Mouse (Mus musculus): ENCODE results near the gene 1700025C18Rik.

Gene 1700025C18Rik

GRCm38 (mm10) chr2:165090650-165091049 lies at the start of gene 1700025C18Rik:
1700025C18Rik (minus strand) TSS chr2:165090750.
- DNase-seq (ENCODE audit: low read depth, low spot score), result no peak

DNA sequence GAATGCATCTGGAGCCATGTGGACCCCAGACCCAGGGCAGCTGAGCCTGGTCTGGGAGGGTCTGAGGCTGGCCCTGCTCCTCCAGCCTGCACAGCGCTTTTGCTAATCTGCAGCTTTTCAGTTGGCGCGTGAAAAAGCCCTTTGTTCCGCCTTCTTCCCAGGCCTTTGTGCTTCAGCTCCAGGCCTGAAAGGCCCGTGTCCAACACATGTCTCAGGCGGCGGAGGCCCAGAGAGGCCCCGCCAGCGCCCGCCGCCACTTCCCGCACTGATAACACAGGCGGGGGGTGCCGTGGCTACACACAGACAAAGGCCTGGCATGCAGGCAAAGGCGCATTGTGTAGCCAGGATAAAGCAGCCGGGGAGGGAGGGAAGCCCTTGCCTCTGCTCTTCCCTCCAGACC lies 45.5 kb upstream of the 1700025C18Rik start:
- no peak for DNase-seq (ENCODE audit: low read depth, low spot score)

GRCm38 (mm10) chr2:165133566-165133965 lies 43.0 kb upstream of the 1700025C18Rik start:
- DNase-seq (ENCODE audit: low read depth, low spot score), result no peak

DNA sequence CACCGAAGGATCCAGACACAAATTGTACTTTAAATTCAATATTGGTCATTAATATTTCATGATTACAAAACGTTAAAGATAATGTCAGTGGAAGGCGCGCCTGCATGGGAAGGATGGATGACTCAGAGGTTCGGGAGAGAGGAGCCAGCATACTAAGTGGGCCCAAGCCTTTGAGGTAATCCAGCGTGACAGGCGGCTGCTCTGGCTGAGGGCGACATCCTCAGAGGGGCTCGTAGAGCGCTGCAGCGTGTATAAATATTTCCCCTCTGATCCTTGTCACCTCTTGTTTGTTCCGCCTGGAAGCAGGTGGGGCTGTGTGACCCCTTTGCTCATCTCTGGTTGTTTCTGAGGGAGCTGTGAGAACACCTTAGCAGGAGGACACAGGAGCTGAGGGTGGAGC lies 40.9 kb upstream of the 1700025C18Rik start:
- DNase-seq (ENCODE audit: low read depth, low spot score), result no peak

DNA sequence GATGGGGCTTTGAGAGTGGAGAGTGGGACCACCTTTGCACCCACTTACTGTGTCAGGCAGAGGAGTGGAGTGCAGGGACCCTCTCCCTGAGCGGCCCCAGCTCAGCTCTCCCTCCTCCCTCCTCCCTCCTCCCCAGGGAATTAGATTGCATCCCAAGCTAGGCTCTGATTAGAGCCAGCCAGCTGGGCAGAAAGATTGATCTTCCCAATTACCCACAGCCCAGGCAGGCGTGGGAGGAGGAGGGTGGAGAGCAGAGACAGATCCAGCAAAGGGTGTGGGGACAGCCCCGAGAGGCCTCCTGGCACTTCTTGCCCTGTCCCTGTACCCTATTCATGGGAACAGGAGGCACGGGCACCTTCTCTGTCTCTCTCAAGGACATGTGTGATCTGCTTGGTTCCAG lies 38.6 kb upstream of the 1700025C18Rik start:
- no peak for DNase-seq (ENCODE audit: low read depth, low spot score)

GRCm38 (mm10) chr2:165126896-165127562 lies 36.5 kb upstream of the 1700025C18Rik start:
- DNase-seq (ENCODE audit: low read depth, low spot score), result no peak

DNA sequence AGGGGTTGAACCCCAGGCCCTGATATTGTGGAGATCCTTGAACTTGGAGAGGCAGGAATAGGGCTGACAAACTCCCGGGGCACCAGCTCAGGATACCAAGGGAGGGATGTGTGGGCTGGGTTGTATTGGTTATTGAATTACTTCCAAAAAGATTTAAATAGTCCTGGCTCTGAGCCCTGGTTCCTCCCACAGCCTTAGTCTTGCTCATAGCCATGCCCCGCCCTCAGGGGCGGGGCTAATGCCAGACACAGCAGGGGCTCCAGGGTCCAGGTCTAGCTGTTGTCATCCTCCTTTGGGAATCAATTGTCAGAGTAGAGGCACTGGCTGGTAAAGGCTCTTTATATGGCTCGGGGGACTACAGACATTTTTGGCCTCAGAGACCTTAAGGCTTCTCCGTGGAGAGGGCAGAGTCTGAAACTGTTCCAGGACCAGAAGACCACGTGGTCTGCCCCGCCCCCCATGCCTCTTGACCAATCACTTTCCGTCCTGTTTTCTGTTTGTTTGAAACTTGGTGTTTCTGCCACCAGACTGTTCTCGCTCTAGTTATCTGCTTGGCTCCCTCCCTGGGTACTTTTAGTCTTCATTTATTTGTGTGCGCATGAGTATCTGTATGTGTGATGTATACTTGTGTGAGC lies 30.8 kb upstream of the 1700025C18Rik start:
- no peak for DNase-seq (ENCODE audit: low read depth, low spot score)

- DNase-seq (ENCODE audit: low read depth, low spot score), result no peak
Observed at GRCm38 (mm10) chr2:165120765-165121164, 30.2 kb upstream of the 1700025C18Rik start.

GRCm38 (mm10) chr2:165113733-165114132 lies 23.2 kb upstream of the 1700025C18Rik start:
- DNase-seq (ENCODE audit: low read depth, low spot score), result peak; percentile 6

DNA sequence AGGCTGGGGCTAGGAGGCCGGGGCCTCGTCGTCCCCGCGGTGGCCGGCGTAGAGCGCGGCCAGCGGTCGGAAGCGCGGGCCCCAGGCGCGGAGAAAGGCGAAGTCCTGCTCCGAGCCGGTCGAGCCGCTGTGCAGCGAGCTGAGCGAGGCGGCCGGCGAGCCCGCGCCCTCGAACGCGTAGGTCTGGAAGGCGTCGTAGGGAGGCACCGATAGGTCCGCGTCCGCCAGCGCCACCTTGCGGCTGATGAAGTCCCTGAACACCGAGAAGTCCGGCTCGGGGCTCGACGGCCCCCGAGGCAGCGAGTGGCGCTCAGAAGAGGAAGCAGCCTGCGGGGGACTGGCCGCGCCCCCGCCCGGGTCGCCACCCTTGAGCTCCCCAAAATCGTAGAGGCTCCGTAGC lies 21.6 kb upstream of the 1700025C18Rik start:
- DNase-seq (ENCODE audit: low read depth, low spot score), result peak; percentile 88

DNA sequence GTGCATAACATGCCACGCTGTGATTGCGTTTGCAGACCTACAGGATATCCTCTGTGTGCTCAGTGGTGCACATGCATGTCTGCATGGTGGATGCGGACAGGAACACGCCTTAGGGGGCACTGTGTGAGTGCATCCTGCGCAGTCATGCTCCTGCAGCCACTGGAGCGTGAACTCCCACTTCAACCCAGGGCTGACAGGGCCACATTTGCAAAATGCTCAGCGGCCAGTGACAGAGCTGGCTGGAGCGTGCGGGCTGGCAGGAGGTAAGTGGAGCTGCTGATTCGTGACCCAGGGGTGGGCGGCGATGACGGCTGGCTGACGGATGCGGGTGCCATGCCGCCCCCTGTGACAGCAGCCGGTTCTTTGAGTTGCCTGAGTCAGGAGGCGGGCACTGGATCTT lies 16.0 kb upstream of the 1700025C18Rik start:
- no peak for DNase-seq (ENCODE audit: low read depth, low spot score)

- no peak for DNase-seq (ENCODE audit: low read depth, low spot score)
Observed at GRCm38 (mm10) chr2:165105513-165106079, 15.0 kb upstream of the 1700025C18Rik start.

- DNase-seq (ENCODE audit: low read depth, low spot score), result no peak
Observed at GRCm38 (mm10) chr2:165102920-165103319, 12.4 kb upstream of the 1700025C18Rik start.

- no peak for DNase-seq (ENCODE audit: low read depth, low spot score)
Observed at GRCm38 (mm10) chr2:165100749-165101148, 10.2 kb upstream of the 1700025C18Rik start.

GRCm38 (mm10) chr2:165098861-165099260 lies 8.3 kb upstream of the 1700025C18Rik start:
- DNase-seq (ENCODE audit: low read depth, low spot score), result no peak

- no peak for DNase-seq (ENCODE audit: low read depth, low spot score)
Observed at GRCm38 (mm10) chr2:165096367-165096766, 5.8 kb upstream of the 1700025C18Rik start.

DNA sequence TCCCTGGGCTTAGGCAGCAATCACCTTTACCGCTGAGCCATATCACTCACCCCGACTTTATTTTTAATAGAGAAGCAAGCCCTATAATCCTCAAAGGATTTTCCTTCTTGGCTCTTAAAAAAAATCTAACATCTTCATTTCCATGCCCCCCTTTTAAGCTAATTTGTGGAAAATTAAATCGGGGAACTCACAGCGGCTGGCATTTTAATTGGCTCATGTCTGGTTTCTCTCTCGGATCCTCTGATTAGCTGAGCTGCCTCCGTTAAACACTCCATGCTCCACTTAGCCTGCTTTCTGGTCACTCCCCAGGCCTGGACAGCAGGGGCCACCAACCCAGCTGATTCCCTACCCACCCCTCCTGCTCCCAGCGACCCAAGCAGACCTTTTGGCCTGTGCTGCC lies 1.8 kb upstream of the 1700025C18Rik start:
- DNase-seq (ENCODE audit: low read depth, low spot score), result no peak

DNA sequence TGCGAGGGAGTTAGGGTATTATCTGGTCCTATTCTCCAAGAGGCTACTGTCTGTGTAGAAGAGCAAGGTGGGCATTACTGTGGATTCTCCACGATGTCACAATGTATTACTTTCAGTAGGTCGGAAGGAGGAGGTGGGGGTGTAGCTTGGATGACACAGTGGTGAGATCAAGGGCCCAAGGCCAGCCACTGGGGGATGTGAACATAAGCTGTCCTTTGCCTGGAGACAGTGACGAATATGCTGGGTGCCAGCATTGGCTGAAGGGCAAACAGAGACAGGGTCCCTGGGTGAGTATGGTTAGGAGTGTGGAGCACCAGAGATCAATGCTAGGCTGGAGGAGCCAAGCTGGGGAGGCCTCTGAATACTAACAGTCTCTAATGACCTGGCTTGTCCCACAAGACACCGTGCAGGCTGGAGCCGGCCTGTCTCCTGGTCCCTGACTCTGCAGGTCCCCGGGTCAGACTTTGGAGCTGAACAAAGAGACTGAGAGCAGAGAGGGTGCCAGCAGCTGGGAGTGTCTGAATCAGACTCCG lies 949 bp upstream of the 1700025C18Rik start:
- no peak for DNase-seq (ENCODE audit: low read depth, low spot score)

DNA sequence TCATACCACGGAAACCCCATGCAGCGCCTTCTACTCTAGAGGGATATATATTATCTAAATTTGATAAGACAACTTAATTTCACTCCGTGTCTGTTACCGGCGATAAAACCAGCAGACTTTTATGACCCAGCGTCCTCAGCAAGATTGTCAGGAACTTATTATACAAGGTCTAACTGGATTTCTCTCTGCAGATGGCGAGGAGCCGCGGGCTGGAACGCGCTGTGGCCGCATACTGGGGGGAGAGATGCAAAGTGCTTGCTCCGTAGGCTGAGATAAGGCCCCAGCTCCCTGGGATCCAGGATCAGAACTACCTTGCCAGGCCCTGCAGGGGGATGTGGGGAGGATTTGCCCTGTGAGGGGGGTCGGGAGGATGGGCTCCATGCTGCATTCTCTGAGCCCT lies 1.1 kb downstream of the 1700025C18Rik start:
- no peak for DNase-seq (ENCODE audit: low read depth, low spot score)

- DNase-seq (ENCODE audit: low read depth, low spot score), result no peak
Observed at GRCm38 (mm10) chr2:165086634-165087033, 3.9 kb downstream of the 1700025C18Rik start.

DNA sequence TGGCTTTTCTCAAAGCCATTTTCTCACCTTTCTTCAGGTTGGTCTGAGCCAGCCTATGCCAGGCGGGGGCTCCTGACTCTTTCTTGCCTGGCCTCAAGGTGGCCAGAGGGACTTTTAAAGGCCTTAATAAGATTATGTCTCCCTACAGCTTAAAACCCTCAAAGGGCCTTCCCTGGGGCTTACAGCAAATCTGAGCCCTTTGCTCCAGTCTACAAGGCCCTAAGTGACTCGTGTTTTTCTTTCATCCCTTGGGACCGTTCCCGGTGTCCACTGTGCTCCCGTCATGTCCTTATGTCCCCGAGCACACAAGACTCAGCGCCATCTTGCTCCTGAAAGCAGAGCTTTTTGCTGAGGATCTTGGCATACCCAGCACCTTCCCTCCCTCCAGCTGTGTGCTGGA lies 9.3 kb downstream of the 1700025C18Rik start:
- DNase-seq (ENCODE audit: low read depth, low spot score), result no peak

DNA sequence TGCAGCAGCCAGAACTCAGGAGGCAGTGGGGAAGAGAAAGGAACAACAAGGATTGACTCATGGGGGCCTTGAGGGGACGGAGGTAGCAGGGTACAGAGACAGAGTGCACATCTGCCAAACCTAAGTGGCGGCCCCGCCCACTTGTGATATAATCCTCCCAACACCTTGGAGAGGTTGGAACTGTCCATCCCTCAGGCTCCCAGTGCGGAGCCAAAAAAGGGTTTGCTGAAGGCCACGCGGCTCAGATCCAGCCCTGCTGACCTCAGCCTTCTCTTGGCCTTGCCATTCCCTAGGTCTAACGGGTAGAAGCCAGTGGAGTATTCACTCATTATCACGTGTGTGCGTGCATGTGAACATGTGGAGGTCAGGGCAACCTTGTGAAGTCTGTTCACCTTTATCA lies 9.9 kb downstream of the 1700025C18Rik start:
- DNase-seq (ENCODE audit: low read depth, low spot score), result no peak

DNA sequence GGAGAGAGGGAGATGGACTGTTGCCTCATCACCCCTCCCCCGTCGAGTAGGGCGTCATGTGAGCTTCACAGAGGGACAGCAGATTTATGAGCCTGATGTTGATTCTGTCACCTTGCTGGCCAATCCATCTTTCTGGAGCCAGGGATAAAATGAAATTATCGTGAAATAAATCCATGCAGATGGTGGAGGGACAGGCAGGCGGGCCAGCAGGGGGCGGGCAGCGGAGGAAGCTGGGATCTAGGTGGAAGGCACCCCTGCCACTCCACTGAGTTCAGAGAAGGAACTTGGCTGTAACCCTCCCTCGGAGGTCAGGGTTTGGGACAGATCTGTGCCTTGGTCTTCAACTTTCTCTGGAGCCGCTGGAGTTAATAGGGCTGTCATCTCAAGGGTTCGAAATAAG lies 11.9 kb downstream of the 1700025C18Rik start:
- DNase-seq (ENCODE audit: low read depth, low spot score), result no peak

Measured in CD4-positive, CD25-positive, alpha-beta regulatory T cell, adult 2 months (primary cell).